Mouse (Mus musculus): ENCODE measurements at regions not wholly inside any gene's neighbourhood (a gene's known extent, or its start where the extent isn't known, plus 50 kb on each side); places are given as distances from the start of the nearest gene placed in this dataset.

GRCm38 (mm10) chr2:72787616-72788015, 192.6 kb downstream of the Sp3 start:
- TF ChIP-seq CTCF (IDR thresholded peaks at IDR 0.05; ENCODE audit: control insufficient read depth, insufficient read depth, insufficient replicate concordance, low read depth, low read length) (no peak), POLR2A (IDR thresholded peaks at IDR 0.05; ENCODE audit: control insufficient read depth, low read depth, low read length) (no peak)

All from testis, adult 2 months (tissue).